Mouse (Mus musculus) G1E (cell line): Measurements from ENCODE around the gene 4930426L09Rik. TPM values are rescaled to one million over a fixed set of nuclear protein-coding genes. Genes with fewer than 3 reads are reported as not detected.
"Not testable (repeated sequence)": the region's sequence is repeated elsewhere in the genome, so short reads cannot be mapped to it uniquely, and the experiment has no call there.

Experiments
- ATAC-seq: 2 replicates; pipeline ENCODE4 v1.8.0; 2016; ENCODE audit warnings: mild to moderate bottlenecking; ENCODE audit not compliant: insufficient number of reproducible peaks, poor library complexity, low FRiP score, severe bottlenecking; ENCODE audit errors: extremely low read depth
- DNase-seq: peaks from one replicate; pipeline ENCODE4 v3.0.0; 2012; ENCODE audit warnings: low spot score
- H3K27me3 ChIP-seq: 2 replicates; pipeline ENCODE4 v1.6.1; 2012; ENCODE audit warnings: mild to moderate bottlenecking, low read length, inconsistent platforms; ENCODE audit not compliant: insufficient read depth
- H3K36me3 ChIP-seq: replicated peaks from 2 replicates; pipeline ENCODE3; 2012; ENCODE audit warnings: mild to moderate bottlenecking, inconsistent platforms
- H3K4me1 ChIP-seq: 2 replicates; pipeline ENCODE4 v1.6.1; 2012; ENCODE audit warnings: low read depth, low read length, inconsistent platforms, mixed read lengths; ENCODE audit not compliant: insufficient read depth
- H3K4me3 ChIP-seq: 2 replicates; pipeline ENCODE4 v1.5.1; 2012; ENCODE audit warnings: low read depth, mild to moderate bottlenecking, inconsistent platforms, low read length, moderate library complexity, mixed read lengths
- H3K9me3 ChIP-seq: replicated peaks from 2 replicates; pipeline ENCODE4 v1.6.1; 2012; ENCODE audit warnings: inconsistent platforms
- CTCF ChIP-seq: IDR thresholded peaks from 2 replicates; pipeline ENCODE4 v1.5.1; 2012; ENCODE audit warnings: low read depth, low read length, inconsistent platforms, mixed read lengths
- GATA1 ChIP-seq: IDR thresholded peaks from 2 replicates; pipeline ENCODE4 v1.6.1; 2012; ENCODE audit warnings: borderline replicate concordance, low read length, inconsistent platforms, mixed read lengths
- GATA2 ChIP-seq: IDR thresholded peaks from 2 replicates; pipeline ENCODE4 v1.6.1; 2012; ENCODE audit warnings: low read depth, low read length, inconsistent platforms, borderline replicate concordance
- POLR2AphosphoS5 ChIP-seq: IDR thresholded peaks from 2 replicates; pipeline ENCODE4 v1.6.1; 2012; ENCODE audit warnings: low read depth, low read length, inconsistent platforms; ENCODE audit not compliant: insufficient replicate concordance
- TAL1 ChIP-seq: conservative IDR thresholded peaks from 2 replicates; pipeline ENCODE4 v1.6.1; 2012; ENCODE audit warnings: low read depth, low read length, inconsistent platforms, mixed read lengths
- polyA plus RNA-seq: library from polyadenylated mRNA; stranded (reverse); fragments of >175 nt; gene quantifications from 2 replicates; pipeline ENCODE4 v1.2.3, GENCODE M21; 2012
- total RNA-seq, 2 experiments: library from RNA; stranded (forward) in 1 of 2; stranded (reverse) in 1 of 2; fragments of 200-1000 nt in 1 of 2; fragments of >200 nt in 1 of 2; fragmentation: Nextera tagmentation in 1 of 2; gene quantifications; 2 replicates each; pipeline ENCODE4 v1.2.3; 2014 to 2017

The 4930426L09Rik gene
- total and polyA plus RNA-seq, 3 experiments, result 0.36 to 8.7 (median 1.6) TPM

DNA sequence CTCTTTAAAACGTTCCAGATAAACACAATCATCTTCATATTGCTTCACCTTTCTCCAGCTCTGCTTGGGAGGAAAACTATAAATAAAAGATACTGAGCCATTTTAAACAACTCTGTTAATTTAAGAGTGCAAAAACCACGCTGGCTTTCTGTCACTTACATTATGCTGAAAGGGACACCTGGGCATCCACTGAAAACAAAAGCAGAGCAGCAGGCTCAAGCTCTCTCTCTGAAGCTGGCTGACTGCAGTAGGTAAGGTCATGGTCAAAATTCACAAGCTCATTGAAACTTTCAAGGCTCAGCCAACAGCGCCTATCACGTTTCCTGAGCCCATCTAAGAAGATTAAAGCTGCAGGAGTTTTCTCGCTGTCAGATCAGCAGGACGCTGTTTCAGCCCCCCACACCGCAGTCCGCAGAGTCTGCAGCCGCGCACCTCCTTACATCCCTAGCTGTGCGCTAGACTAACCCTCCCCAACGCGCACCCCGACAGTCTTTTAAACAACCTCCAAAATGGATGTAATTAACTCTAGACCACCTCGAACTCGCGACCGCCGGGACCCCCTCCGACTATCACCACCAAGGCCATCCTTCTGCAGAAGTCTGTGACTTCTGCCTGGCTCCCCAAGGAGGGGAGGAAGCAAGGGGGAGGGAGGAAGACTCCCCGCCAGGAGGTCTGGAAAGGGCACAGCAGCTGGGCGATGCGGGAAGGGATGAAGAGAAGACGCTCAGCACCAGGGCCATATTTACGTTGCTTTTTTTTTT, 1.5 kb upstream of the 4930426L09Rik start:
- H3K4me1 ChIP-seq, result peaks cover 66% of the 10 kb centered on the region

DNA sequence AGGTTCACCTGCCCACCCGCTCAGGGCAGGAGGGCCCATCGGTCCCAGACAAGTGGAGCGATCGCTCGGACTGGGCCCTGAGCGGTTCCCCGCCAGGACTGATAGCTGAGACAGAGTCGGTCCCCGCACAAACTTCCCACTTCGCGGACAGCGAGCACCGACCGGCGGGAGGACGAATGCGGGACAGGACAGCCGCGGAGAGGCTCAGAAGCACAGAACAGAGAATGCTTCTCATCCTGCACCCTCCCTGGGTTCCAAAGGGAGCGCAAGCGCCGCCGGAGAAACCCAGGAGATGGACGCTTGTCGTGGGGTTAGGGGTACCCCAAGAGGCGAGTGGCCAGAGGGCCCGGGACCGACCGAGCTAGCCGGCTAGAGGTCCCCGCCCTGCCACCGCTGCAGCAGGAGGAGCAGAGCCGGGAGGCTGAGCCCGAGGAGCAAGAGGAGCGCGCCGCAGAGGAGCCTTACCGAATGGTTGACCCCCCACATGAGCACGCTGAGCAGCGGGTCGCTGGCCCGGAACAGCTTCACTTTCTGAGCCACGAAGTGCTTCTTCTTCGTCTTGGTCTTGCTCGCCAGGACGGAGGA, 664 bp upstream of the 4930426L09Rik start:
- H3K4me1 ChIP-seq, result peaks cover 61% of the 10 kb centered on the region
- H3K36me3 ChIP-seq, result no peaks in the 10 kb centered on the region
- peak; percentile 42 for DNase-seq
- peak overlapping the region; percentile 97 for H3K4me3 ChIP-seq
- no peaks in the 10 kb centered on the region for H3K27me3 ChIP-seq
- TF ChIP-seq TAL1, result no peak
- TF ChIP-seq POLR2AphosphoS5, result no peak
- TF ChIP-seq GATA1, result no peak
- no peak for TF ChIP-seq CTCF
- no peak for TF ChIP-seq GATA2
- ATAC-seq, result no peak
- H3K9me3 ChIP-seq, result no peaks in the 10 kb centered on the region

More for the DNA sequence above, 1.5 kb upstream of the 4930426L09Rik start:
- Histone ChIP-seq H3K27me3 (no peaks in the 10 kb centered on the region), H3K9me3 (0 out of 2 replicates have a peak, but pooled peaks cover 2% of the 10 kb centered on the region), H3K36me3 (peaks cover 1% of the 10 kb centered on the region), H3K4me3 (peak overlapping the region; percentile 97)
- ATAC-seq (no peak), DNase-seq (no peak)
- no peak for TF ChIP-seq CTCF
- no peak for TF ChIP-seq GATA1
- no peak for TF ChIP-seq TAL1
- TF ChIP-seq POLR2AphosphoS5, result no peak
- no peak for TF ChIP-seq GATA2

DNA sequence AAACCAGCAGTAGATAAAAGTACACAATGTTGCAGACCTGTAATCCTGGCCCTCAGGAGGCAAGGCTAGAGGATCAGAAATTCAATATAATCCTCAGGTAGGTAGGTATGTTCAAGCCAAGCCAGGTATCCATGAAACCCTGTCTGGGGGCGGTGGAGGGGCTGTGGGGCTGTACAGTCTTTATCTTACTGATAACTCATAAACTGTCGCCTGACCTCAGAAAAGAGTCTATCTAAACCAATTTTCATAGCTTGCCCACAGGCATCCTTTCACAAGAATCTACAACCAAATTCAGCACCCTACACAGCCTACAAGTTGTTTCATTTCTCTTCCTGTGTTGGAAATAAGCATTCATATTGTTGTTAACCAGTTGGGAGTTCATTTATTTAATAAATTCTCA, 1.3 kb downstream of the 4930426L09Rik start:
- H3K9me3 ChIP-seq, result no peaks in the 10 kb centered on the region
- H3K4me3 ChIP-seq, result no peak overlapping the region
- TF ChIP-seq TAL1 (no peak), GATA2 (no peak), POLR2AphosphoS5 (no peak), CTCF (no peak), GATA1 (no peak)
- DNase-seq (no peak), ATAC-seq (no peak)
- H3K4me1 ChIP-seq, result peaks cover 48% of the 10 kb centered on the region
- H3K36me3 ChIP-seq, result no peaks in the 10 kb centered on the region
- H3K27me3 ChIP-seq, result no peaks in the 10 kb centered on the region

DNA sequence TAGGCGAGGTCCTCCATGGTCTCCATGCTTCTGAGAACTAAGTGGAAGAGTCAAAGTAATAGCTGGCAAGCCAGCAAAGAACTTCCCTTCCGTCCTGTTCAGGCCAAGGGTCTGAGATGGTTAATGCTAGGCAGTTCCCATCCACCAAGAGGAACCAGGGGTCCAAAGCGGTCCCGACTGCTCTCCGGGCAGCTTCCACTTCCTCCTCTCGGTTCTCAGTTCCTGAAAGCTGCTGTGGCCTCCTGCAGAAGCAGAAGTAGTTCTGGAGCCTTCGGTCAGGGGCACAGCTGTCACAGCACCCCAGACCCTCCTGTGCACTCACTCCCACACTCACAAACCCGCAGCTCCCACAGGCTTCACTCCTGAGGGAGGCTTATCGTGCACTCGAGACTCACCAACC, 6.7 kb downstream of the 4930426L09Rik start:
- H3K9me3 ChIP-seq, result no peaks in the 10 kb centered on the region
- DNase-seq (peak; percentile 27), ATAC-seq (peak; percentile 22; the same call in 1 of the 2 replicates)
- peaks cover 54% of the 10 kb centered on the region for H3K4me1 ChIP-seq
- no peaks in the 10 kb centered on the region for H3K36me3 ChIP-seq
- H3K27me3 ChIP-seq, result no peaks in the 10 kb centered on the region
- H3K4me3 ChIP-seq, result peak overlapping the region; percentile 52; the same call in 1 of the 2 replicates
- TF ChIP-seq POLR2AphosphoS5, result no peak
- no peak for TF ChIP-seq TAL1
- no peak for TF ChIP-seq GATA2
- no peak for TF ChIP-seq GATA1

DNA sequence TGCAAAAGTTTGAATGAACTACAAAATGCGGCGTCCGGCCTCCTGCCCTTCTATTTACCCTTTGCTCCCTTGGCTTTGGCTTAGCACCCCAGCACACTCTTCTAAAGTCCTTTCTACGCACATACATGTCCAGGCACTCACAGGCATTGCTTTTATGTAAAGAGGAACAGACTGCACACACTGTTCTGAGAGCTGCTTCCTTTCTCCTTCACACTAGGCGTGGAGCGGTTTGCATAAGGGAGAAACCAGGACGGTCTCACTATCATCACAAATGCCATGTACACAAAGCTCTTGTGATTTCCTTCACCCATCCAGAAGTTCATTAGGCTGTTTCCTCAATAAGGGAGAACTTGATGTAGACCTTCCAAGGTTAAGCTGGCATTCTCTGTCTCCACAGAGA, 8.0 kb downstream of the 4930426L09Rik start:
- Histone ChIP-seq H3K27me3 (no peaks in the 10 kb centered on the region), H3K36me3 (no peaks in the 10 kb centered on the region), H3K4me3 (no peak overlapping the region), H3K4me1 (peaks cover 61% of the 10 kb centered on the region), H3K9me3 (no peaks in the 10 kb centered on the region)
- TF ChIP-seq CTCF, result no peak
- TF ChIP-seq GATA1, result no peak
- TF ChIP-seq GATA2, result no peak
- TF ChIP-seq POLR2AphosphoS5, result no peak
- no peak for TF ChIP-seq TAL1
- DNase-seq, result no peak
- no peak for ATAC-seq

DNA sequence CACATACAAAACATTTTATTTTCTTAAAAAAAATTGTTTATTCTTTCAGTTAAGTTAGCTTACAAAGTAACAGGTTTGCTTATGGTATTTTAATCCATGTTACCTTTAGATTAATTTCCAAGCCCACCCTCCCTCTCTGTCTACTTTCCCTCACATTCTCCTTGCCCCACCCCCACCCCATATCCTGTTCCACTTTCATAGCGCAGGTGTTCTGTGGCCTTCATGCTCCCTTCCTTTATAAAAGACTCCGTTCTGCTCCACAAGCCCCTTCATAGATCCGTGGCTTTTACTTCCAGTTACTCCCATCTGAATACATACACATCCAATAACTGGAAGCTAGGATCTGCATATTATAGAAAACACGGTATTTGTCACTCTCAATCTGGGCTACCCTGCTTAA, 9.4 kb downstream of the 4930426L09Rik start:
- no peak for TF ChIP-seq TAL1
- no peak for TF ChIP-seq GATA1
- TF ChIP-seq GATA2, result no peak
- no peak for TF ChIP-seq CTCF
- TF ChIP-seq POLR2AphosphoS5, result no peak
- DNase-seq (no peak), ATAC-seq (no peak)
- H3K9me3 ChIP-seq, result no peaks in the 10 kb centered on the region
- no peaks in the 10 kb centered on the region for H3K36me3 ChIP-seq
- H3K4me3 ChIP-seq, result no peak overlapping the region
- H3K27me3 ChIP-seq, result no peaks in the 10 kb centered on the region
- peaks cover 62% of the 10 kb centered on the region for H3K4me1 ChIP-seq

DNA sequence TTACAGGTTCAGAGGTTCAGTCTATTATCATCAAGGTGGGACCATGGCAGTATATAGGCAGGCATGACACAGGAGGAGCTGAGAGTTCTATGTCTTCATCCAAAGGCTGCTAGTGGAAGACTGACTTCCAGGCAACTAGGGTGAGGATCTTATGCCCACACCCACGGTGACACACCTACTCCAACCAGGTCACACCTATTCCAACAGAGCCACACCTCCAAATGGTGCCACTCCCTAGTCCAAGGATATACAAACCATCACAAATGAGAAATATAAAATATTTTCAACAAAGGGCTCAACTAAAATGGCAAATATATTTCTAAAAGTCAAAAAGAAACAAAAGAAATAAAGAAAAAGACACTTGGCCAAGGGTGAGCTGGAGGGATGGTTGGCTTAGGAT, 12.4 kb downstream of the 4930426L09Rik start:
- not testable (repeated sequence) for H3K36me3 ChIP-seq, H3K9me3 ChIP-seq, H3K27me3 ChIP-seq, ATAC-seq, DNase-seq, H3K4me3 ChIP-seq
- H3K4me1 ChIP-seq, result peaks cover 70% of the 10 kb centered on the region
